Mouse (Mus musculus) cerebellum, postnatal 10 days (tissue): ENCODE results near the gene Aff3.

ENCODE experiments used
- DNase-seq, 2 experiments: peaks; one replicate each; pipeline ENCODE4 v3.0.0; 2021; ENCODE audit warnings: mixed read lengths in 2 of 2

Gene Aff3

GRCm38 (mm10) chr1:38261076-38261475 is 403.7 kb downstream of the Aff3 start:
- DNase-seq, result no peak

DNA sequence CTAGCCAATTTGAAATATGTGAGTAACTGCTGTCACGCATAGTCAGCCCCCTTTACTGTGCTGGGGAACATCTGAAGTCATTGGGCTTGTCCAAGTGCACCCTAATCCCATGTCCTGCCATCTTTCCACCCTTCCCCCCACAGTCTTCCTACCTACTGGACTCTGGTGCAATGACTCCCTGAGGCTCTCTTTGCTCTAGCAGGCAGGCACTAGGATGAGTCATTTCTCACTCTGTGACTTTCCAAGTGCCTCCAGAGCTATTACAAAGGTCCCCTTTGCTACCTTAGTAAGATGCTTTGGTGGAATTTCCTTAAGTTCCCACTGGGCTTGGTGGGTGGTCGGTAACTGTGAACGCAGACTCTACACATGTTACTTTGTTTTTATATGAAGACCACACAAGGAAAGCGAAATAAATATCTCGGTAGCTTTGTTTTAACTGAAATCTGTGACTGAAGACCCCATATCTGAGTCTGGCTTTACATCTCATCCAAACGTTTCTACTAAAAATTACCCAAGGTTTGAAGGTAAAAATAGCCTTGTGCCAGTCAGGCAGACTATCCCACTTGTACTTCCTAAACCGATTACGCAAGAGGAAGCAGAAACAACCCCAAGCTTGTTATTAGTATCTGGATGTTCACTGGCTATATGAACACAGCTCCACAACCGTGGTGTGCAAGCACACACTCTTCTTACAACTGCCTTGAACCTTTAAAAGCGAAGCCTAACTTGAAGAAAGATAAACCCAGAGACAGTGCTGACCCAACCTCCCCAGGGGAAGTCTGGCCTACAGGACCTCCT is 405.0 kb downstream of the Aff3 start:
- no peak for DNase-seq

- DNase-seq, result no peak
Observed at GRCm38 (mm10) chr1:38254426-38254825, 410.3 kb downstream of the Aff3 start.

DNA sequence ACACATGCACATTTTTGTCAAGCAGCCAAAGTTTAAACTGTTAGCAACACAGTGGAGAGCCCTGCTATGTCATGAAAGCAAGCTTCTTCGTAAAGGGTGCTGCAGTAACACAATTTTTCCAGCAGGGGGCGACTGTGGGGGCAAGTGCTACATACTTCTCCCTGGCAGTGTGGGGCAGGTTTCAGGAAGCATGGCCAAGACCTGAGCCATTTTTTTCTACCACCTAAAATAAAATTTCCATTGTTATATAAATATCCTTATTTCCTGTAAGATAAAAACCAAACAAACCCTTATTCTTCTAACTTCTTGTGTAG is 412.0 kb downstream of the Aff3 start:
- peak; percentile 48 to 69 for DNase-seq

GRCm38 (mm10) chr1:38252031-38252765 is 412.6 kb downstream of the Aff3 start:
- DNase-seq, result no peak

DNA sequence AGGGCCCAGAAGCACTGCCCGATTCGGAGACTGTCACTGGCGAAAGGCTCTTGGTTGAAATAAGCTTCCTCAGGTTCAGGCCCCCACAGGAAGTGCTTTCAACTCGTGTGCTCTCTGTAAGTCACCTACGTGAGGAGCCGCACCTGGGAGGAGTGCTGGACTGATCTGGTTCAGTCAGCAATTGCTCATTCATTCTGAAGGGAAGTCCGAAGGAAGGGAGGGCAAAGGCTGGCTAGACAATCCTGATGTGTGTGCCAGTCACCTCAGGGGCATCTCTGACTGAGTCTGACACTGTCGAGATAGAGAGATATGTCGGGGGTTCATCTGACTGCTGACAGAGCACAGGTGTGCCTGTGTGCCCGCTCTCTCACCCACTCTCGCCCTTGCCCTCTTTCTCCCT is 413.3 kb downstream of the Aff3 start:
- no peak for DNase-seq

DNA sequence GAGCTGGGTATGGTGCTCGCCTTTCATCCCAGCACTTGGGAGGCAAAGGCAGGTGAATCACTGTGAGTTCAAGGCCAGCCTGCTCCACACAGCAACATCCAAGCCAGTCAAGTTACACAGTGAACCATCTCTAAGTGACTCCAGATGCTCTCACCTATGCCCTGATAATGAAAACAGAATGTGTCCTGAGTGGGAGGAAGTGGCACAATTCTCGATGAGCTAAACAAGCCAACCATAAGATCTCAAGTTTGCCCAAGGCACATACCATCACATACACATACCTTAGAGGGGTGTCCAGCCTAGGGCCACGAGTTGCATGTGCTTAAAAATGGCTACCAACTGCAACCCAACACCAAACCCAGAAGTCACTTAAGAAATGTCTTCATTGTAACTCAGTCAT is 414.5 kb downstream of the Aff3 start:
- DNase-seq, result no peak

- DNase-seq, result no peak
Observed at GRCm38 (mm10) chr1:38249561-38249960, 415.2 kb downstream of the Aff3 start.

DNA sequence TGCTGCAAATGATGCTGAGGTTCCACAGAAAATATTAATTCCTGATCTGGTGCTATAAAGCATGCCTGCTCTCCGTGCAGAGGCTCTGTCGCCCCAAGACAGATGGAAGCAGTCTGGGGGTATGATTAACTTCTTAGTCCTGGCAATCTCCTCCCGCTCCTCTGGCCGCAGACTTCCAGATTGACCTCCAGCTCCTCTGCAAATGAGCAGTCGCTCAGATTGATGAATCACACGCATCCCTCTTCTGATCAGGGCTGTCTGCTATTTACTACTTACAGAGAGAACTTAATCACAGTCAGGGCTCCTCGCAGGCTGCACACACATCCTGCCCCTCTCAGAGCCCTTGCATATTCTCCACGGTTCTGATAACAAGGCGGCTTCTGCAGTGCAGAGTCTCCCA is 416.7 kb downstream of the Aff3 start:
- peak; percentile 37 to 49 for DNase-seq

- peak; percentile 56 to 61 for DNase-seq
Observed at GRCm38 (mm10) chr1:38242559-38242958, 422.2 kb downstream of the Aff3 start.

DNA sequence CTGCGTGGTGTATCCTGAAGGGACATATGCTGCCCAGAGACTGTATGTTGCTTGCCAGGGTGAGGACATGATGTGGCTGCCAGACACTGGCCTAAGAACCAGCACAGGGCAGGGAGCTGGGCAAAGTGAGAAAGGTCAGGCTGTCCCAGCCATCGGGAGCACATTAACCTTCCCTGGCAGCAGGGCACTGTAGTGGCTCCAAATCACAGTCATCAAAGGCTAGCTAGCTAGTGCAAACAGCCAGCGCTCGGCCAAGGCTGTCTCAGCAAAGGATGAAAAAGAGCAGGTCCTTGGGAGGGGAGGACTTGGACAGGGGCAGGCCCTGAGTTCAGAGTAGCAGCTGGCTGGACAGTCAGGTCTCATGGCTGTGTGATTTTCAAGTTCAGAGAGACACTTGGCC is 423.0 kb downstream of the Aff3 start:
- DNase-seq, result peak in 1 of 2 experiments; percentile 48

GRCm38 (mm10) chr1:38241221-38241666 is 423.5 kb downstream of the Aff3 start:
- DNase-seq, result peak; percentile 58 to 59

- no peak for DNase-seq
Observed at GRCm38 (mm10) chr1:38240438-38241220, 424.1 kb downstream of the Aff3 start.

GRCm38 (mm10) chr1:38239516-38239915 is 425.2 kb downstream of the Aff3 start:
- no peak for DNase-seq

- no peak for DNase-seq
Observed at GRCm38 (mm10) chr1:38237831-38238230, 426.9 kb downstream of the Aff3 start.

DNA sequence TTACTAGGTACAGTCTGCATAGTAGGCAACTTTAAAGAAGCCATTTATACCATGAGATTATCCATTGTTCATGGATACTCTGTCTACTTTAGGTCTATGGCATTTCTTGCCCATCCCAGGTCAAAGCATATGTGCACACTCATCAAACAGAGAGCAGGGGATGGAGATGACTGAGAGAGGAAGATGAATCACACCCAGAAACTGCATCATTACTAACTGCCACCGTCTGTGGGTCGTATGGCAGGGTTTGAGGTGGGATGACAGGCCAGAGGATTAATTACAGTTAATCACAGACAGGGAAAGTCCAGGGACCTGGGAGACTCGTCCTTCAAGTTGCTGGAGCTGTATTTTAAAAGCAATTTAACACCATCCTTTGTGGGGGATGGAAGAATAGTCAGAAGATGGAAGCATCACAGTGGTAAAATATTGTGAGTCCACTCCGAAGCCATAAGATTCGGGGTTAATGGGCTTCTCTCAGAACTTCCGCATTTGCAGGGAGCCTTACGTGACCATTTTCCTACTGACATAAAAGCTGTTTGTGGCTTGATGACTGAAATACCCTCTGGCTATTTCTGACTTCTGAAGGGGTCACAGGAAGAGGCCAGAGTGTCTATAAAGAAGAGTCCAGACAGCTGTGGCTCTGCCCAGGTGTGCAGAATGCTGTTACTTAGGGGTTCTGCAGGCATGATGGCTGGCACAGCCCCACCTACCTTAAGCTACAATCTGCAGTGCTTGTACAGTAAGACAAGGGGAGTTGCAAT is 427.5 kb downstream of the Aff3 start:
- no peak for DNase-seq

GRCm38 (mm10) chr1:38233121-38233520 is 431.6 kb downstream of the Aff3 start:
- DNase-seq, result no peak

- DNase-seq, result no peak
Observed at GRCm38 (mm10) chr1:38230041-38230440, 434.7 kb downstream of the Aff3 start.

DNA sequence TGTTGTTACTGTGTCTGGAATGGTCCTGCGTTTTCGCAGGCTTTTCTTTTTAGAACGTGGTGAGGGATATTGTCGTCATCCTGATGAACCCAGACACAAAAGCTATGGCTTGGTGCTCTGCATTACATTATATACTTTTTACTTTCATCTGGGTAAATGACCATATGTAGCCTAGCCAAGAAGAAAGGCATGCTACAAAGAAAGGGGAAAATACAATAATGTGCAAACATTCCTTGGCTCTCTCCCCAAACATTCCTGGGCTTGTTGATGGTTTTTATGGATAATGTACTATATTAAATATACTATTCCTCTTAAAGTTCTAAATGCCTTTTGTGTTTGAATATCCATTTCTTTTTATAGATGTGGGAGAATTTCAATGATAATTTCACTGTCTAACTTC is 435.9 kb downstream of the Aff3 start:
- DNase-seq, result no peak

DNA sequence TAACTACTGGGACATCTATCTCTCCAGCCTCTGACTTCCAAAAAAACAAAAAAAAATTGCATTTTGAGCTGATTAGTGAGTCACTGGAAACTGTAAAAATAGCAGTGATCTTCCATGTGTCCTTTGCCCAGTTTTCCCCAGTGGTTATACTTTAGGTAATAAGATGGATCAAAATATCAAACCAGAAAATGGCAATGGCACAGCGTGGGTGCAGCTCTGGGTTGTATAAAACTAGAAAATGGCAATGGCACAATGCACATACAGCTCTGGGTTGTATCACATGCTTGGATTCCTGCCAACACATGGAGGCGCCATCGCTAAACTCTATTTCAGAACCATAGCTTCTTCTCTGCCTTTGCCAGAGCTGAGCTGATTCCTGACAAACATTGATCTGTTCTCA is 439.6 kb downstream of the Aff3 start:
- DNase-seq, result no peak

DNA sequence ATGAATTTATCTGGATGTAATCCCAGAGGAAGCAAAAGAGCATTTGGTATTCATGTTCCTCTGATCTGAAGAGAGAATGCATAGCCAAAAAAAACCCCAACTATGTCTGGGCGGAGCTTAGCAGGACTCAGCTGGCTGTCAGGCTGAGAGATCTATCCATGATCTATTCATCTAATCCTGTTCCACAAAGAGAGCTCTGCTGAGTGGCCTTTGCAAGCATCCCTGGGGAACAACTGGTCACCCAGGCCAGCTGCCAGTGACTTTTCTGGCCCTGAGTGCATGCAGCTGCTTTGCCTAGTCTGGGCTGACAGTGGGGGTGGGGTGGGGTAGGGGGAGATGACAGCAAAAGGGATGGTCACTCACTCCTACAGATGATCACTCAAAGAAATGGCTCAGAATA is 442.6 kb downstream of the Aff3 start:
- DNase-seq, result peak; percentile 65 to 69

DNA sequence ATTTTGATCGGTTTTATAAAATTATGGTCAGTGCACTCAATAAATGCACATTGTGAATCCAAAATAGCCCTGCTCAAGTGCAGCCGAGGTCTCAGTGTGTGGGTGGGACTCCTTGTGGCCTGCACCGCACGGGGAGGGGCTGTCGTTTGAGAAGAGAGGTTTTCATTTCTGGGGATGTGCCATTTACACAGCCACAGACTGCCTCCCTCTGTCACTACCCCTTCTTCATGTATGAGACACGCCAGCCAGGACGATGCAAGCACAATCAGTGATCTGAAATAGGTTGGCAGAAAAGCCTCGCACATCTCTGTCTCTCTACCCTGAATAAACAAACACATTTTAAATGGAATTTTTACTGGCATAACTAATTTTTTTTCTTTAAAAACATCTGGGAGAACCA is 443.3 kb downstream of the Aff3 start:
- peak in 1 of 2 experiments; percentile 41 for DNase-seq
